Mouse (Mus musculus) spleen, postnatal 0 days (tissue): ENCODE measurements around the gene Epsti1. TPM values are rescaled to one million over a fixed set of nuclear protein-coding genes. Genes with fewer than 3 reads are reported as not detected.

Experiments used
- polyA plus RNA-seq: library from polyadenylated mRNA; unstranded; fragments of >200 nt; fragmentation: Nextera tagmentation; extraction: Ambion mirVana; gene quantifications from 2 replicates; pipeline ENCODE4 v1.2.1, GENCODE M21; 2015

Epsti1 gene
- polyA plus RNA-seq: 6.9 and 10.3 TPM in 2 replicates

DNA sequence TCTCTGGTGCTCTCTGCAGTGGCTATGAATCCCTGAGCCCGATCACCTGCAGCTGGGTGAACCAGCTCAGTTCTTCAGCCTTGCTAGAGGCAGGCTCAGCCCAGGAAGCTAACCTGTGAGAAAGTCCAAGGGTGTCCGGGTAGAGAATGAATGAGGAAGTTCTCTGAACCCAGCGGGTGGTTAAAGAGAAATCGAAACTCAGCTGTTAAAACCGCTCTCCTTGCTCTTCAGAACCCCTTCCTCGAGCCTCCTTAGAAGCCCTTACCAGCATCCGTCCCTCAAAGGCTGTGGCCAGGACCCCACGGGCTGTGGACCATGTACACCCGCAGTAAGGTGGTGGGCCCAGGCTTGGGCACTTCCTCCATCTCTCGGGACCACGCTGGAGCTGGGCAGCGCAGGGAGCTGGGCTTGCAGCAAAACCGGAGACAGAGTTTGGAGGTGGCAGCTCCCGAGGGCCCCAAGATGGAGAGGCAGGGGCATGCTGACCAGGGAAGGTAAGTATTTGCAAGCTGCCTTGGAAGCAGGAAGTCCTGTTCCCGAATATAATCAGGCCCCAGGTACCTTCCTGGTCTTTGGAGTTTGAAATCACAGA, at the start of gene Epsti1:
Epsti1 (plus strand) TSS at position 69 of the 592 bp plus-strand sequence.

GRCm38 (mm10) chr14:77874304-77875241, 29.5 kb upstream of the Epsti1 start, which contains the start of gene Dnajc15:
Gene Dnajc15, minus strand, starts transcription at chr14:77875125.

Other genes starting within 250 kb of the Epsti1 start
- 60.4 and 67.6 TPM in 2 replicates for gene Dnajc15, start 29.1 kb upstream of the Epsti1 start, polyA plus RNA-seq
- gene Fam216b, start 184.8 kb downstream of the Epsti1 start, polyA plus RNA-seq: not detected in 2 replicates